Mouse (Mus musculus): Measurements from ENCODE around the gene Tm4sf5. TPM values are rescaled to one million over a fixed set of nuclear protein-coding genes. Genes with fewer than 3 reads are reported as not detected.

Gene Tm4sf5
- polyA plus RNA-seq, 1 experiment from 2014 or later, result 398 TPM

DNA sequence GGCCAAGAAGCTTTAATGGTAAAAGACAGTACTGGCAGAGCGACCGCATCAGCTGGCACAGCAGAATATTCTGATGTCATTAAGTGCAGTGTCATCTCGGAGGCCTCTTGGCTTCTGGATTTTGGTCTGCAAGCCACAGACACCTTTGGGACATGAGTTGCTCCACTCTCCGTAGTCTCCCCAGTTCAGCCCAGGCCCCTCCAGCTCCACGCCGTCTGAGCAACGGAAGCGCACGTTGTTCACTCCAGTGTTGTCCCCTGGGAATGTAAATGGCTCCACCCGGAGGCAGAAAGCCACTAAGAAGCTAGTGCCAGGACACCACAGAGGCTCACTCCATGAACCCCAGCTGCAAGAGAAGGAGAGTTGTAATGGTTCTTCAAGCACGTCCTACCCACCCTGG is 8.5 kb downstream of the Tm4sf5 start:
- Histone ChIP-seq H3K27ac (ENCODE audit: low read depth, low read length) (no peak overlapping the region), H3K36me3 (ENCODE audit: control insufficient read depth, insufficient read depth) (peaks cover 3% of the 10 kb centered on the region; the same call in 1 of the 2 replicates), H3K4me1 (replicated peaks; ENCODE audit: control insufficient read depth, insufficient read depth, low read length) (no peaks in the 10 kb centered on the region), H3K27me3 (replicated peaks; ENCODE audit: control insufficient read depth, insufficient read depth, low read length) (no peaks in the 10 kb centered on the region), H3K4me2 (replicated peaks; ENCODE audit: low read depth) (no peak overlapping the region), H3K9ac (ENCODE audit: low read depth, low read length) (no peak overlapping the region), H3K9me3 (ENCODE audit: control insufficient read depth) (no peaks in the 10 kb centered on the region), H3K4me3 (ENCODE audit: low read depth, low read length) (no peak overlapping the region)
- TF ChIP-seq CTCF (IDR thresholded peaks at IDR 0.05; ENCODE audit: low read depth), result peak; percentile 51
- no peak for ATAC-seq
- WGBS, result 64% methylated on average over 11 of the region's 11 CpGs

DNA sequence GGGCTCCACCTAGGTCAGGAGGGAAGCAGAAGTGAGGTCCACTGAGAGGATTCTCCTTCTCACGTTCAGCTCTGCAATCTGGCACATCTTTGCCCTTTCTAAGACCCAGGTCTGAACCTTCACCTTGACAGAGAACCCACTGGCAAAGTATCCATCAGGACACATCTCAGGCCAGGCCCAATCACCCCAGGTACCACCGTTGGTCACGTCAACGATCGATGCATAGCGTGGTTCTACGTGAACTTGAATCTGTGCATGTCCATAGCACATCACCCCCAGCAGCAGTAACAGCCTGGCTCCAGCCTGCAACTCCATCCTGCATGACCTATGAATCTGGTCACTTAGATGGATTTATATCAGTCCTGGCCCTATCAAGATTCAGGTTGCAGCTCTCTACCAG is 9.2 kb downstream of the Tm4sf5 start, which contains the start of gene Vmo1:
Gene Vmo1 (minus strand): TSS at position 329 of the 400 bp plus-strand sequence.
- no peaks in the 10 kb centered on the region for H3K4me1 ChIP-seq (replicated peaks; ENCODE audit: control insufficient read depth, insufficient read depth, low read length)
- no peak within 1 kb of the TSS for H3K4me3 ChIP-seq (ENCODE audit: low read depth, low read length)
- no peak within 1 kb of the TSS for H3K27ac ChIP-seq (ENCODE audit: low read depth, low read length)
- no peak within 1 kb of the TSS for H3K9ac ChIP-seq (ENCODE audit: low read depth, low read length)
- peaks cover 3% of the 10 kb centered on the region; the same call in 1 of the 2 replicates for H3K36me3 ChIP-seq (ENCODE audit: control insufficient read depth, insufficient read depth)
- H3K27me3 ChIP-seq (replicated peaks; ENCODE audit: control insufficient read depth, insufficient read depth, low read length), result no peaks in the 10 kb centered on the region
- no peak within 1 kb of the TSS for H3K4me2 ChIP-seq (replicated peaks; ENCODE audit: low read depth)
- no peak for TF ChIP-seq CTCF (IDR thresholded peaks at IDR 0.05; ENCODE audit: low read depth)
- H3K9me3 ChIP-seq (ENCODE audit: control insufficient read depth), result no peaks in the 10 kb centered on the region
- 80% methylated on average over 7 of the region's 7 CpGs for WGBS
- ATAC-seq, result no peak

DNA sequence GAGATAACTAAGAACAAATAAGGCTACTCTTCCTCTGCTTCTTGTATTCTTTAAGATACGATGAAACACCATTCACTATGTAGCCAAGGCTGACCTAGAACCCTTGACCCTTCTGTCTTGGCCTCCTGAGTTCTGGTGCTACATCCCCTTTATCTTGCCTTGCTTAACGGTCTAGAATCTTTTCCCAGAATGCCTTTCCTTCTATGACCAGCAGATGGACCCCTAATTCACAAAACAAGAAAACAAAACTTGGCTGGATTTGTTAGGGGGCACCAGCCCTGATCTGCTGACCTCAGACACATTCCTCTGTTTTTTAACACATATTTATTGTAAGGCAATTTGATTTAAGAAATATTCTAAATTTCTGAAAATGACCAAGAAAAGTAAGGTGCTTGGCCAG is 11.3 kb downstream of the Tm4sf5 start:
- ATAC-seq, result no peak
- no peaks in the 10 kb centered on the region for H3K4me1 ChIP-seq (replicated peaks; ENCODE audit: control insufficient read depth, insufficient read depth, low read length)
- WGBS, result 15% methylated on average over 2 of the region's 2 CpGs
- H3K9ac ChIP-seq (ENCODE audit: low read depth, low read length), result no peak overlapping the region
- no peaks in the 10 kb centered on the region for H3K27me3 ChIP-seq (replicated peaks; ENCODE audit: control insufficient read depth, insufficient read depth, low read length)
- no peaks in the 10 kb centered on the region for H3K9me3 ChIP-seq (ENCODE audit: control insufficient read depth)
- no peak overlapping the region for H3K27ac ChIP-seq (ENCODE audit: low read depth, low read length)
- H3K4me3 ChIP-seq (ENCODE audit: low read depth, low read length), result no peak overlapping the region
- TF ChIP-seq CTCF (IDR thresholded peaks at IDR 0.05; ENCODE audit: low read depth), result peak; percentile 82
- H3K4me2 ChIP-seq (replicated peaks; ENCODE audit: low read depth), result no peak overlapping the region
- H3K36me3 ChIP-seq (ENCODE audit: control insufficient read depth, insufficient read depth), result no peaks in the 10 kb centered on the region

DNA sequence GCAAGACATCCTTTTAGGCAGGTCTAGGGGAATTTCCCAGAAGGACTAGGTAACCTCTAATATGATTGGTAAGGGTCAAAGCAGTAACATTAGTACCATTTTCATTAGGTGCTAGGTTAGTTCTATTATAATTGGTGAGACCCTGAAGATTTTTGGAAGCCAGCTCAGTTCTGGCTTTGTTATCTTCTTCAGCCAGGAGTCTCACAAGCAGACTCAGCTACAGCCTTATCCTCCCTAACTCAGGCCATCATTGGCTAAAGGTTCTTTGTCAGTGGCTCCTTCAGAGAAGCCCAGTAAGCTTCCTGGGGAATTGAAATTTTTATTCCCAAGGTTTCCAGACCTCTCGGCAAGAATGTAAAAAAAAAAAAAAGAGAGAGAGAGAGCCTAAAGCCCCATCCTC is 13.4 kb downstream of the Tm4sf5 start:
- no peak for TF ChIP-seq CTCF (IDR thresholded peaks at IDR 0.05; ENCODE audit: low read depth)
- whole genome bisulfite sequencing, result 45% methylated on average over 1 of the region's 1 CpGs
- no peak overlapping the region for H3K4me3 ChIP-seq (ENCODE audit: low read depth, low read length)
- no peaks in the 10 kb centered on the region for H3K4me1 ChIP-seq (replicated peaks; ENCODE audit: control insufficient read depth, insufficient read depth, low read length)
- H3K27me3 ChIP-seq (replicated peaks; ENCODE audit: control insufficient read depth, insufficient read depth, low read length), result no peaks in the 10 kb centered on the region
- no peaks in the 10 kb centered on the region for H3K36me3 ChIP-seq (ENCODE audit: control insufficient read depth, insufficient read depth)
- H3K4me2 ChIP-seq (replicated peaks; ENCODE audit: low read depth), result no peak overlapping the region
- no peak overlapping the region for H3K9ac ChIP-seq (ENCODE audit: low read depth, low read length)
- ATAC-seq, result no peak
- no peak overlapping the region for H3K27ac ChIP-seq (ENCODE audit: low read depth, low read length)
- no peaks in the 10 kb centered on the region for H3K9me3 ChIP-seq (ENCODE audit: control insufficient read depth)

DNA sequence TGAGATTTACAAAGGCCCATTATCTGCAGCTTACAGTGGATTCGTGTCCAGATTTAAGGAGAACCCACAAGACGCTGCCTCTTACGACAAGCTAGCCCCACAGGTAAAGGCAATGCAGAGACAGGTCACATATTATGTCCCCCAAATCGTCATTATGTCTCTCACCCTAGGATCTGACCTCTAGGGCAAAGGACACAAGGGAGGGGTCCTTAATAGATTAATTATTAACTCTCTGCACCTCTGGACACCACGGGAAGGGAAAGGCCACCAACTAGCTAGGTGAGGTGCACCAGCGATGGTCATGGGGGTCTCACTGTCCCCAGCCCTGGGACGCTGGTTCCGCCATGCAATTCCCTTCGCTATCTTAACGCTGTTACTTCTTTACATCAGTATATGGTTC is 13.9 kb downstream of the Tm4sf5 start, which contains the start of gene Gltpd2:
Gene Gltpd2 (plus strand): TSS at position 274 of the 400 bp plus-strand sequence.
- WGBS, result 56% methylated on average over 10 of the region's 10 CpGs
- no peak for ATAC-seq
- H3K27ac ChIP-seq (ENCODE audit: low read depth, low read length), result peak within 1 kb of the TSS; percentile 72
- peak within 1 kb of the TSS; percentile 56; the same call in 1 of the 2 replicates for H3K9ac ChIP-seq (ENCODE audit: low read depth, low read length)
- TF ChIP-seq CTCF (IDR thresholded peaks at IDR 0.05; ENCODE audit: low read depth), result no peak
- H3K4me2 ChIP-seq (replicated peaks; ENCODE audit: low read depth), result peak within 1 kb of the TSS; percentile 57
- no peaks in the 10 kb centered on the region for H3K9me3 ChIP-seq (ENCODE audit: control insufficient read depth)
- H3K27me3 ChIP-seq (replicated peaks; ENCODE audit: control insufficient read depth, insufficient read depth, low read length), result no peaks in the 10 kb centered on the region
- H3K36me3 ChIP-seq (ENCODE audit: control insufficient read depth, insufficient read depth), result no peaks in the 10 kb centered on the region
- H3K4me1 ChIP-seq (replicated peaks; ENCODE audit: control insufficient read depth, insufficient read depth, low read length), result no peaks in the 10 kb centered on the region
- H3K4me3 ChIP-seq (ENCODE audit: low read depth, low read length), result peak within 1 kb of the TSS; percentile 24; the same call in 1 of the 2 replicates

DNA sequence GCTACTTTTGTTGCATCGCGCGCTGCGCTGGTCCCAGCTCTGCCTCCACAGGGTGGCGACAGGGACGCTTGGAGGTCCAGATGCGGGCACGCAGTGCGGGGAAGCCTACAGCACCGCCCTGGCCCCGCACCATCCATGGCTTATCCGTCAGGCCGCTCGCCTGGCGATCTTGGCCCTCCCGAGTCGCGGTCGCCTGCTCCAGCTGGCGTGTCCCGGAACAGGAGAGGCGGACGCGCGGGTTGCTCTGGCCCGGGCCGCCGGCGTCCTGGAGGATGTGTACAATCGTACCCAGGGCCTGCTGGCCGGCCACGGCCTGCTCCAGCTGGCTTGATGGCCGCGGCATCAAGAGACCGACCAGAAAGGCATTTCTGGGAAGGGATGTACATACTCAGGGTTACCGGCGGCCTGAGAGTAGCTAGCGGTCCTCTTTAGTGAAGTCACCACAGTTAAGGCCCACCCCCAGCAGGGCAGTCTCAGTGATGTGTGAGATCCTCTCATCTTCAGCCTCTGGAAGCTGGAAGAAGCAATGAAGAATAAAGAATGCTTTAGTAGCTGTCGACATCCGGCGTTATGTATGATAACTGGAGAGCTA is 15.2 kb downstream of the Tm4sf5 start:
- Histone ChIP-seq H3K9ac (ENCODE audit: low read depth, low read length) (peak overlapping the region; percentile 56), H3K27me3 (replicated peaks; ENCODE audit: control insufficient read depth, insufficient read depth, low read length) (no peaks in the 10 kb centered on the region), H3K4me2 (replicated peaks; ENCODE audit: low read depth) (peak overlapping the region; percentile 57), H3K36me3 (ENCODE audit: control insufficient read depth, insufficient read depth) (no peaks in the 10 kb centered on the region), H3K4me3 (ENCODE audit: low read depth, low read length) (peak overlapping the region; percentile 24; the same call in 1 of the 2 replicates), H3K9me3 (ENCODE audit: control insufficient read depth) (no peaks in the 10 kb centered on the region), H3K4me1 (replicated peaks; ENCODE audit: control insufficient read depth, insufficient read depth, low read length) (no peaks in the 10 kb centered on the region), H3K27ac (ENCODE audit: low read depth, low read length) (peak overlapping the region; percentile 72)
- ATAC-seq, result no peak
- peak; percentile 54 for TF ChIP-seq CTCF (IDR thresholded peaks at IDR 0.05; ENCODE audit: low read depth)
- WGBS, result 36% methylated on average over 41 of the region's 41 CpGs

Measured in intestine, postnatal 0 days (tissue).